Mouse (Mus musculus) limb, embryonic 13.5 days (tissue): ENCODE measurements around the gene Phlpp1. TPM values are rescaled to one million over a fixed set of nuclear protein-coding genes. Genes with fewer than 3 reads are reported as not detected.
A peak's percentile ranks its signal among the peaks of the same experiment; 100 is the strongest.

ENCODE experiments used
- ATAC-seq: fragments of 200-750 bp; cut with Nextera tagmentation; 2 replicates; pipeline ENCODE4 v1.8.0; 2017; ENCODE audit warnings: low read depth, moderate number of reproducible peaks, moderate TSS enrichment; ENCODE audit not compliant: low FRiP score
- H3K27ac ChIP-seq: fragments of 300-500 bp; sonication (generic); 2 replicates; pipeline ENCODE4 v1.5.1; 2015; ENCODE audit warnings: inconsistent platforms, mild to moderate bottlenecking, moderate library complexity
- H3K27me3 ChIP-seq: fragments of 300-500 bp; sonication (generic); 2 replicates; pipeline ENCODE4 v1.6.1; 2015; ENCODE audit warnings: mild to moderate bottlenecking, inconsistent platforms
- H3K36me3 ChIP-seq: fragments of 300-500 bp; sonication (generic); 2 replicates; pipeline ENCODE4 v1.6.1; 2015; ENCODE audit warnings: inconsistent platforms, mild to moderate bottlenecking, moderate library complexity
- H3K4me1 ChIP-seq: fragments of 300-500 bp; sonication (generic); 2 replicates; pipeline ENCODE4 v1.6.1; 2015; ENCODE audit warnings: inconsistent platforms
- H3K4me2 ChIP-seq: fragments of 300-500 bp; sonication (generic); replicated peaks from 2 replicates; pipeline ENCODE4 v1.6.1; 2015; ENCODE audit warnings: inconsistent platforms, mild to moderate bottlenecking, moderate library complexity
- H3K4me3 ChIP-seq: fragments of 300-500 bp; sonication (generic); 2 replicates; pipeline ENCODE4 v1.5.1; 2015; ENCODE audit warnings: moderate library complexity, mild to moderate bottlenecking, inconsistent platforms
- H3K9ac ChIP-seq: fragments of 300-500 bp; sonication (generic); 2 replicates; pipeline ENCODE4 v1.6.1; 2015; ENCODE audit warnings: mild to moderate bottlenecking, inconsistent platforms
- H3K9me3 ChIP-seq: fragments of 300-500 bp; sonication (generic); 2 replicates; pipeline ENCODE4 v1.6.1; 2016; ENCODE audit warnings: inconsistent platforms
- WGBS: fragments of 180-500 bp; shearing (Covaris S2); methylation state at CpG from one replicate; pipeline ENCODE4 v1.1.7; 2015; 5-methylcytosine and 5-hydroxymethylcytosine counted together
- polyA plus RNA-seq: library from polyadenylated mRNA; unstranded; fragments of >200 nt; fragmentation: Nextera tagmentation; extraction: Ambion mirVana; gene quantifications from 2 replicates; pipeline ENCODE4 v1.2.1, GENCODE M21; 2015

Phlpp1 gene
- polyA plus RNA-seq, 1 experiment from 2014 or later: 3.7 TPM

GRCm38 (mm10) chr1:106232460-106232850 lies 60.9 kb downstream of the Phlpp1 start:
- H3K4me2 ChIP-seq: no peak overlapping the region
- H3K27ac ChIP-seq: no peak overlapping the region
- H3K9me3 ChIP-seq: no peaks in the 10 kb centered on the region
- H3K4me3 ChIP-seq: no peak overlapping the region
- H3K9ac ChIP-seq: no peak overlapping the region
- no peaks in the 10 kb centered on the region for H3K36me3 ChIP-seq
- no peaks in the 10 kb centered on the region for H3K27me3 ChIP-seq
- 91% methylated on average over 4 of the region's 4 CpGs for whole genome bisulfite sequencing
- H3K4me1 ChIP-seq: peaks cover 6% of the 10 kb centered on the region
- ATAC-seq: no peak

DNA sequence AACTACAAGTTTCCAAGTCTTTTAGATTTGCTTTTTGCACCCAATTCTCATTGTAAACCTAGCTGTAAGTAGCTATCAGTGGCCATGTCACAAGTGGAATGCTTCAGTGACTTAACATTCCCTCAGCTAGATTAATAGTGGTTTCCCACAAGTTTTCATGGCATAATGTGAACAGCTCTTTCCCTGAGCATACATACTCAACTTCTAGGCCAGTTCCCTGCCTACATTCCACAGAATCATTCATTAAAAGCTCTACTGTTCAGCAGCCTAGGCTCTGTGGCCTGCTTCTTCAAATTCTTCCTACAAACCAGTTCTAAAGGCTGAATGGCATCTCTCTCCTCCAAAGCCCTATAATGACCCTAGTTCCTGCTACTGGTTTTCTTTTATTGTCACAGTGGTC lies 65.4 kb downstream of the Phlpp1 start:
- Histone ChIP-seq H3K9me3 (no peaks in the 10 kb centered on the region), H3K9ac (no peak overlapping the region), H3K36me3 (no peaks in the 10 kb centered on the region), H3K4me3 (no peak overlapping the region), H3K4me1 (peaks cover 7% of the 10 kb centered on the region), H3K4me2 (no peak overlapping the region), H3K27ac (no peak overlapping the region; the same call in 1 of the 2 replicates), H3K27me3 (no peaks in the 10 kb centered on the region)
- ATAC-seq: no peak

GRCm38 (mm10) chr1:106240116-106240685 lies 68.6 kb downstream of the Phlpp1 start:
- Histone ChIP-seq H3K4me3 (no peak overlapping the region), H3K4me1 (peaks cover 9% of the 10 kb centered on the region), H3K27me3 (no peaks in the 10 kb centered on the region), H3K36me3 (no peaks in the 10 kb centered on the region), H3K9me3 (no peaks in the 10 kb centered on the region), H3K27ac (no peak overlapping the region), H3K4me2 (no peak overlapping the region), H3K9ac (no peak overlapping the region)
- 75% methylated on average over 7 of the region's 7 CpGs for WGBS
- ATAC-seq: no peak

DNA sequence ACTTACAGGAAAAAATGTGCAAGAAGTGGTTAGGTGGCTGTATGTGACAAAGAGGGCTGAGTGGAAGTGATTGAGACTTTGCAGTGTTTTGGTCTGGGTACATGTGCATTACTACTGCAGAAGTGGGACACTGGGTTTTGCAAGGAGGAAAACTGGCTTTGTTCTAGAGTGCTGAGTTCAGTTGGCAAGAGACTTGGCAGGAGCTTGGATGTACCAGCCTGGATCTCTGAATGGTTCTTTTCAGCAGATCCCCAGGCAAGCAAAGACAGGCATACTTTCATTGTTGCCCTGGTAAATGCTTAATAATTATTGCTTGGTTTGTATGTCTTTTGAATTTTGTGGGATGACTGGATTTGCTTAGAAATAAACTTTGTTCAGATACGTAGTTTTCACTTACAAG lies 69.5 kb downstream of the Phlpp1 start:
- no peak overlapping the region for H3K4me3 ChIP-seq
- 87% methylated on average over 1 of the region's 1 CpGs for WGBS
- no peaks in the 10 kb centered on the region for H3K36me3 ChIP-seq
- no peak overlapping the region for H3K4me2 ChIP-seq
- H3K9ac ChIP-seq: no peak overlapping the region
- H3K27ac ChIP-seq: no peak overlapping the region
- peaks cover 9% of the 10 kb centered on the region for H3K4me1 ChIP-seq
- no peaks in the 10 kb centered on the region for H3K27me3 ChIP-seq
- H3K9me3 ChIP-seq: peaks cover 3% of the 10 kb centered on the region; the same call in 1 of the 2 replicates
- no peak for ATAC-seq

DNA sequence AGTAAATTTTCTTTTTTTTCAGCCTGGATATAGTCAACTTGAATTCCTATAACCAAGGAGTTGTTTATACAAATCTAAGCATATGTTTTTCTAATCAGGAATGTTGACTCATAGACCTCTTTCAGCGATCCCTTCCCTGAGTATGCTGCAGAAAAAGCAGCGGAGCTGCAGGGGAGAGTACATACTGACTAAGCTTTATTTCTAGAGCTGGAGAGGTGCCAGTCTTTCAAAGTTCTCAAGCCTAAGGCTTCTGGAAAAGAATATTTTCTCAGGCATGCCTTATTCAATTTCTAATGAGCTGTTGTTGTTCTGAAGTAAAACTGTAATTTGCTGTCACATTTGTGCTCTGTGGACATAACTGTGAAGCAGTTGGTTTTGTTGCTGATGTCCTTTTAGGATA lies 70.6 kb downstream of the Phlpp1 start:
- no peaks in the 10 kb centered on the region for H3K36me3 ChIP-seq
- H3K4me2 ChIP-seq: no peak overlapping the region
- WGBS: 34% methylated on average over 2 of the region's 2 CpGs
- peaks cover 9% of the 10 kb centered on the region for H3K4me1 ChIP-seq
- H3K4me3 ChIP-seq: no peak overlapping the region
- ATAC-seq: peak; percentile 81; the same call in 1 of the 2 replicates
- no peak overlapping the region for H3K9ac ChIP-seq
- no peaks in the 10 kb centered on the region for H3K27me3 ChIP-seq
- peaks cover 3% of the 10 kb centered on the region; the same call in 1 of the 2 replicates for H3K9me3 ChIP-seq
- H3K27ac ChIP-seq: no peak overlapping the region

DNA sequence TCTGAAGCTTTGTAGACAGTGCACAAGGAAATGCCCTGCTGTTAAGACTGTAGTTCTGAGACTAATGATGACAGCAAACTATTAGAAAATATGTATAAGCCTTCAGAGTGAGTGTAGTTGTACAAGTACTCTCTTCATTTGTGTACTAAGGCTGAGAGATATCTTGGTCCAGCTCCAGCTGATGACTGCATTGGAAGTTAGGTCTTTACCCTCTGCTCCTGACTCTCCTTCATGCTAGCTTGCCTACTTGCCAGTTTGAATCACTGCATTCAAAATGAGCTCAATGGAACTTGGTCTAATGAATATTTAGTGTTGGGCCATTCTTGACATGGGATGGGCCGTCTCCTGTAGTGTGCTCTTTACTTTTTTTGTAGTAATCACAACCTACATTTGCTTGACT lies 71.8 kb downstream of the Phlpp1 start:
- Histone ChIP-seq H3K36me3 (no peaks in the 10 kb centered on the region; the same call in 1 of the 2 replicates), H3K27ac (no peak overlapping the region), H3K4me2 (no peak overlapping the region), H3K4me3 (no peak overlapping the region), H3K9me3 (peaks cover 3% of the 10 kb centered on the region; the same call in 1 of the 2 replicates), H3K27me3 (no peaks in the 10 kb centered on the region), H3K9ac (no peak overlapping the region), H3K4me1 (peaks cover 9% of the 10 kb centered on the region)
- ATAC-seq: no peak
- WGBS: 98% methylated on average over 1 of the region's 1 CpGs

DNA sequence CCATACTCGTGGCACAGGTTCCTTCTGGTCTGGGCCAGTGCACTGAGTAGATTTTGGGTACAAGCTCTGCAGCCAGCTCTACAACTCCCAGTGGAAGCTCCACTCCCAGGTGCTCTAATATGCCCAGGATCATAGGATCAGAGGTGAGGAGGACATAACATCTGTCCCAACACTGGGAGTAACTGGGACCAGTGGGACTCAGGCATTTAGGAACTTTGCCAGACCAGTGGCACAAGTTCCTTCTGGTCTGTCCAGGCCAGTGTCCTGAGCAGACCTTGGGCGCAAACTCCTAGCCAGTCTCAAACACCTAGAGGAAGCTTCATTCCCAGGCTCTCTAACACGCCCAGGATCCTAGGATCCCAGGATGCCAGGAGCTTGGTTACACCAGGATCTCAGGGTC lies 72.7 kb downstream of the Phlpp1 start:
- WGBS: 86% methylated on average over 3 of the region's 3 CpGs
- peaks cover 3% of the 10 kb centered on the region; the same call in 1 of the 2 replicates for H3K9me3 ChIP-seq
- H3K36me3 ChIP-seq: no peaks in the 10 kb centered on the region; the same call in 1 of the 2 replicates
- no peaks in the 10 kb centered on the region for H3K27me3 ChIP-seq
- no peak overlapping the region for H3K27ac ChIP-seq
- no peak overlapping the region for H3K4me3 ChIP-seq
- peaks cover 9% of the 10 kb centered on the region for H3K4me1 ChIP-seq
- H3K9ac ChIP-seq: no peak overlapping the region
- no peak overlapping the region for H3K4me2 ChIP-seq
- ATAC-seq: no peak

- Histone ChIP-seq H3K27ac (no peak overlapping the region), H3K9me3 (no peaks in the 10 kb centered on the region; the same call in 1 of the 2 replicates), H3K4me2 (no peak overlapping the region), H3K4me1 (no peaks in the 10 kb centered on the region), H3K9ac (no peak overlapping the region), H3K27me3 (no peaks in the 10 kb centered on the region), H3K4me3 (no peak overlapping the region), H3K36me3 (no peaks in the 10 kb centered on the region)
- WGBS: 85% methylated on average over 1 of the region's 1 CpGs
- no peak for ATAC-seq
These were observed 82.5 kb downstream of the Phlpp1 start for GRCm38 (mm10) chr1:106254047-106254446.

- Histone ChIP-seq H3K9me3 (no peaks in the 10 kb centered on the region; the same call in 1 of the 2 replicates), H3K27me3 (no peaks in the 10 kb centered on the region), H3K36me3 (no peaks in the 10 kb centered on the region), H3K9ac (no peak overlapping the region), H3K4me1 (no peaks in the 10 kb centered on the region), H3K4me2 (no peak overlapping the region), H3K4me3 (no peak overlapping the region), H3K27ac (no peak overlapping the region)
- WGBS: 81% methylated on average over 1 of the region's 1 CpGs
- no peak for ATAC-seq
These were observed 85.6 kb downstream of the Phlpp1 start for GRCm38 (mm10) chr1:106257176-106257575.

- Histone ChIP-seq H3K4me3 (no peak overlapping the region), H3K4me2 (no peak overlapping the region), H3K9me3 (no peaks in the 10 kb centered on the region), H3K9ac (no peak overlapping the region), H3K27me3 (no peaks in the 10 kb centered on the region), H3K27ac (no peak overlapping the region), H3K4me1 (peaks cover 10% of the 10 kb centered on the region), H3K36me3 (no peaks in the 10 kb centered on the region)
- ATAC-seq: no peak
- 83% methylated on average over 6 of the region's 6 CpGs for WGBS
These were observed 96.7 kb downstream of the Phlpp1 start for GRCm38 (mm10) chr1:106268028-106268799.

- peaks cover 16% of the 10 kb centered on the region for H3K4me1 ChIP-seq
- no peak overlapping the region for H3K4me3 ChIP-seq
- H3K9ac ChIP-seq: no peak overlapping the region
- H3K27ac ChIP-seq: no peak overlapping the region
- H3K4me2 ChIP-seq: no peak overlapping the region
- H3K36me3 ChIP-seq: no peaks in the 10 kb centered on the region
- no peaks in the 10 kb centered on the region for H3K9me3 ChIP-seq
- ATAC-seq: no peak
- 58% methylated on average over 4 of the region's 4 CpGs for WGBS
- no peaks in the 10 kb centered on the region for H3K27me3 ChIP-seq
These were observed 97.8 kb downstream of the Phlpp1 start for GRCm38 (mm10) chr1:106269337-106269736.

GRCm38 (mm10) chr1:106272916-106273315 lies 101.4 kb downstream of the Phlpp1 start:
- WGBS: 62% methylated on average over 2 of the region's 2 CpGs
- no peaks in the 10 kb centered on the region for H3K9me3 ChIP-seq
- H3K27me3 ChIP-seq: no peaks in the 10 kb centered on the region
- peaks cover 40% of the 10 kb centered on the region for H3K4me1 ChIP-seq
- H3K36me3 ChIP-seq: no peaks in the 10 kb centered on the region
- H3K4me3 ChIP-seq: no peak overlapping the region
- no peak for ATAC-seq
- no peak overlapping the region for H3K9ac ChIP-seq
- H3K27ac ChIP-seq: no peak overlapping the region
- no peak overlapping the region for H3K4me2 ChIP-seq
